Mouse (Mus musculus) G1E (cell line): ENCODE measurements at regions not wholly inside any gene's neighbourhood (a gene's known extent, or its start where the extent isn't known, plus 50 kb on each side); places are given as distances from the start of the nearest gene placed in this dataset.

Experiments
- CTCF ChIP-seq: IDR thresholded peaks from 2 replicates; pipeline ENCODE4 v1.5.1; 2012; ENCODE audit warnings: low read depth, low read length, inconsistent platforms, mixed read lengths
- GATA1 ChIP-seq: IDR thresholded peaks from 2 replicates; pipeline ENCODE4 v1.6.1; 2012; ENCODE audit warnings: borderline replicate concordance, low read length, inconsistent platforms, mixed read lengths

DNA sequence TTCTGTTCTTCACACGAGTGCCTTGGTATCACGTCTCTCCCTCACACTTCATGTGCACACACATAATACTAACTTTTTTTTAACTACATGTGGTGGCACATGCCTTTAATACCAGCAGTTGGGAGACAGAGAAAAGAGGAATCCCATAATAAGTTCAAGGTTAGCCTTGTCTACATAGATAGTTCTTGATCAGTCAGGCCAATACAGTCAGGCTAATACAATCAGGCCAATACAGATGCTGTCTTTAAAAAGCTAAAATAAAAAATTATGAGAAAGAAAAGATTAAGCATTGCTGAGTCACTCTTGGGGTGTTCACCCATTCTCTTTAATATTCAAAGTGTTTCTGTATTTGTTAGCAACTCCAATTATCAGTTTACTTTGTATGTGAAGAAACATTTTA is 61.3 kb upstream of the Podxl start:
- TF ChIP-seq CTCF (no peak), GATA1 (no peak)
